Mouse (Mus musculus) midbrain, postnatal 0 days (tissue): ENCODE measurements around the gene Adam19. TPM values are rescaled to one million over a fixed set of nuclear protein-coding genes. Genes with fewer than 3 reads are reported as not detected.
A peak's percentile ranks its signal among the peaks of the same experiment; 100 is the strongest.

Source experiments
- ATAC-seq: fragments of 200-750 bp; cut with Nextera tagmentation; 2 replicates; pipeline ENCODE4 v1.8.0; 2017; ENCODE audit warnings: moderate number of reproducible peaks, mild to moderate bottlenecking, moderate TSS enrichment, moderate library complexity; ENCODE audit not compliant: low FRiP score
- DNase-seq: peaks from one replicate; pipeline ENCODE4 v3.0.0-alpha.2; 2015; ENCODE audit warnings: low spot score
- H3K27ac ChIP-seq: fragments of 300-500 bp; sonication (generic); 2 replicates; pipeline ENCODE4 v1.5.1; 2014; ENCODE audit warnings: low read depth, mild to moderate bottlenecking, low read length, mixed read lengths
- H3K27me3 ChIP-seq: fragments of 300-500 bp; sonication (generic); 2 replicates; pipeline ENCODE4 v1.6.1; 2014; ENCODE audit warnings: low read length, control low read depth, mixed read lengths; ENCODE audit not compliant: insufficient read depth
- H3K36me3 ChIP-seq: fragments of 300-500 bp; sonication (generic); 2 replicates; pipeline ENCODE4 v1.6.1; 2014; ENCODE audit warnings: low read length, control low read depth, mixed read lengths; ENCODE audit not compliant: insufficient read depth
- H3K4me1 ChIP-seq: fragments of 300-500 bp; sonication (generic); 2 replicates; pipeline ENCODE4 v1.6.1; 2014; ENCODE audit warnings: mild to moderate bottlenecking, control low read depth, antibody characterized with exemption, low read length, mixed read lengths; ENCODE audit not compliant: insufficient read depth
- H3K4me2 ChIP-seq: fragments of 300-500 bp; sonication (generic); 2 replicates; pipeline ENCODE4 v1.6.1; 2014; ENCODE audit warnings: low read depth, mild to moderate bottlenecking, low read length, mixed read lengths; ENCODE audit not compliant: poor library complexity, severe bottlenecking
- H3K4me3 ChIP-seq: fragments of 300-500 bp; sonication (generic); 2 replicates; pipeline ENCODE4 v1.5.1; 2014; ENCODE audit warnings: low read depth, mild to moderate bottlenecking, low read length, moderate library complexity
- H3K9ac ChIP-seq: fragments of 300-500 bp; sonication (generic); replicated peaks from 2 replicates; pipeline ENCODE4 v1.6.1; 2014; ENCODE audit warnings: mild to moderate bottlenecking, low read length, moderate library complexity, mixed read lengths; ENCODE audit not compliant: poor library complexity, severe bottlenecking
- H3K9me3 ChIP-seq: fragments of 300-500 bp; sonication (generic); 2 replicates; pipeline ENCODE4 v1.6.1; 2016; ENCODE audit warnings: low read length, control low read depth
- CTCF ChIP-seq: IDR thresholded peaks from 2 replicates; pipeline ENCODE4 v1.5.1; 2016; ENCODE audit warnings: antibody characterized with exemption, mild to moderate bottlenecking
- WGBS: fragments of 180-500 bp; shearing (Covaris S2); extraction: QIAGEN DNeasy Blood & Tissue Kit; methylation state at CpG from one replicate; pipeline ENCODE4 v1.1.7; 2014; 5-methylcytosine and 5-hydroxymethylcytosine counted together
- polyA plus RNA-seq: library from polyadenylated mRNA; unstranded; fragments of >200 nt; fragmentation: Nextera tagmentation; extraction: Ambion mirVana; gene quantifications from 2 replicates; pipeline ENCODE4 v1.2.1, GENCODE M21; 2015
- total RNA-seq: library from RNA; depleted of rRNA; stranded (reverse); fragments of >200 nt; gene quantifications from 2 replicates; pipeline ENCODE4 v1.2.3, GENCODE M21; 2014

The Adam19 gene
- total and polyA plus RNA-seq, 2 experiments from 2014 or later: 6.1 to 16.9 TPM

DNA sequence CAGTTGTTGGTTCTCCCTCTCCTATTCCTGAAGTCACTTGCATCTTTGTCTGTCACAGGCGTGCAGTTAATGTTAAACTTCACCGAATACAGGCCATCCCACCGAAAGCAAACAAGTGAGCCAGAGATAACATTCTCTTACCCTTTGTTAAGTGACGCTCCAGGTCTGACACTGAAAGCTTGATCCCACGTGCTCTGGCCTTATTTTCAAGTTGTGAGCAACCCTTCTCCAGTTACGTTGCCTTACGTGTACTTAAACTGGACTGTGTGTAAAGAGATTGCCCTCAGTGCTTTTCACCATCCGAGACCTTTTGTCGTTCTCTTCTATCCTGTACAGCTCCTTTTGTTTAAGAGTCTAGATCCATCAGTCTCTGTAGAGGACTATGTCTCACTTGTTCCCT lies 2.2 kb downstream of the Adam19 start:
- H3K9me3 ChIP-seq: no peaks in the 10 kb centered on the region
- TF ChIP-seq CTCF: no peak
- H3K27ac ChIP-seq: no peak overlapping the region
- peak overlapping the region; percentile 57 for H3K4me2 ChIP-seq
- WGBS: 52% methylated on average over 9 of the region's 9 CpGs
- H3K4me3 ChIP-seq: peak overlapping the region; percentile 63; the same call in 1 of the 2 replicates
- 0 out of 2 replicates have a peak, but pooled peaks cover 3% of the 10 kb centered on the region for H3K36me3 ChIP-seq
- no peak overlapping the region for H3K9ac ChIP-seq
- no peaks in the 10 kb centered on the region; the same call in 1 of the 2 replicates for H3K27me3 ChIP-seq
- DNase-seq (no peak), ATAC-seq (no peak)
- no peaks in the 10 kb centered on the region for H3K4me1 ChIP-seq

DNA sequence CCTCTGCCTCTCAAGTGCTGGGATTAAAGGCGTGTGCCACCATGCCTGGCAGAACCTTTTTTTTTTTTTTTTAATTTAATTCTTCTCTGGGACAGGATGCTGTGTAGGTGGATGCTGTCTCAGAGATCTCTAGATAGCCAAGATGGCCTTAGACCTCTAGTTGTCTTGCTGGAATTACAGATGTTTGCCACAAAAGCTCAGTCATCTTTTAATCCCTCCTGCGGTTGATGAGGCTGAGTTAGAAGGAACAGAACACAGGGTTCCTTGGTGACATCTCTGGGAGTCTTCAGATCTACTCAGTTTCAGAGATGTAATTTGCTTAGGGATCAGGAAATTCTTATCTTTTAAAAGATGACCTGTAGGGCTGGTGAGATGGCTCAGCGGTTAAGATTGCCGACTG lies 3.1 kb downstream of the Adam19 start:
- Histone ChIP-seq H3K27me3 (no peaks in the 10 kb centered on the region; the same call in 1 of the 2 replicates), H3K9ac (no peak overlapping the region), H3K9me3 (no peaks in the 10 kb centered on the region), H3K4me3 (no peak overlapping the region), H3K27ac (no peak overlapping the region), H3K36me3 (0 out of 2 replicates have a peak, but pooled peaks cover 3% of the 10 kb centered on the region), H3K4me2 (no peak overlapping the region), H3K4me1 (no peaks in the 10 kb centered on the region)
- ATAC-seq (no peak), DNase-seq (no peak)
- WGBS: over 99% methylated on average over 4 of the region's 4 CpGs
- TF ChIP-seq CTCF: no peak

DNA sequence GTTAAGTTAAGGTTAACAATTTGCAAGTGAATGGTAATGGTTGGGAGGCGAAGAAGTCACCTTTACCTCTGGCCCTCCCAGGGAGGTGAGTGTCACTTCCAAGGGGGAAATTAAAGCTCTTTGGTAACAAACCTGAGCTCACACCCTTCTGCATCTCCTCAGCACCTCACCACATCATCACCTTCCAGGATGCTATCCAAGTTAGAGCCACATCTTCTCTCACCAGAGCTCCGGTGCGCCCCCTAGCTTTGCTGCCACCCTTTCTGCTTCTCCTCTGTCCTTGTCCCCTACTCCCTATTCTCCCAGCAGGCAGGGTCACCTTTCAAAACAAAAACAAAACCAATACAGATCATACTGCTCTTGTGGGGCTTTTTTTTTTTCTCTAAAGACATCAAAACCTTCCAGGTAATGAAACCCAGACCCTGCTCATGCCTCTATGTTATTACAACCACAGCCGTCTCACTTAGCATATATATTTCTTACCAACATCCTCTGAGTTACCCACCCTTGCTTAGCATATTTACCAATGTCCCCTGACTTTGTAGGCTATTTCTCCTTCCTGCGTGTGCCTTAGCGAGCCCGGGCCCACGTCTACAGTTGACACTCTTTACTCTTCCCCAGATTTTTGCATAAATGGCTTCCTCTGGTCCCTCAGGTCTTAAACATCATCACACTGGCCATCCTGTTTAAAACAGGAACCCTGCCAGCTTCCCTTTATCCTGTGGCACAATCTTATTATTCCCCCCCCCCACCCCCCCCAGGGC lies 4.3 kb downstream of the Adam19 start:
- Histone ChIP-seq H3K4me3 (no peak overlapping the region), H3K27ac (no peak overlapping the region), H3K9me3 (no peaks in the 10 kb centered on the region), H3K36me3 (0 out of 2 replicates have a peak, but pooled peaks cover 3% of the 10 kb centered on the region), H3K4me2 (no peak overlapping the region), H3K9ac (no peak overlapping the region), H3K27me3 (no peaks in the 10 kb centered on the region; the same call in 1 of the 2 replicates), H3K4me1 (no peaks in the 10 kb centered on the region; the same call in 1 of the 2 replicates)
- WGBS: 84% methylated on average over 8 of the region's 8 CpGs
- DNase-seq (no peak), ATAC-seq (no peak)
- peak; percentile 20; the same call in 1 of the 2 replicates for TF ChIP-seq CTCF

DNA sequence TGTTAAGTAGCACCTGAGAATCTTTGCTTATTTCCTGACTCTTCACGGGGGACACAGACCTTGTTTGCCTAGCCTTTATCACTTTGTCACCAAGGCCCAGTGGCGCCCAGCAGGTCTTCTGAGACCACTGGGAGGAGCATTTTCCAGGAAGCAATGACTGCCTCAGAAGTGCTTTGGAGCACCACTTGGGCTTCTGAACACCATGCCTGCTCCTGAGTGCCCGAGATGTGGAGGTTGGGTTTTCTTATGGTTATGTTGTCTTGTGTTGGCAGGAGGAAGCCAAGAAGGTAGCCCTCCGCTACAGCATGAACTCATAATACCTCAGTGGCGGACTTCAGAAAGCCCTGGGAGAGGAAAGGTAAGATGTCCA lies 4.8 kb downstream of the Adam19 start:
- Histone ChIP-seq H3K9ac (no peak overlapping the region), H3K36me3 (0 out of 2 replicates have a peak, but pooled peaks cover 3% of the 10 kb centered on the region), H3K9me3 (no peaks in the 10 kb centered on the region), H3K4me3 (no peak overlapping the region), H3K4me2 (no peak overlapping the region), H3K27me3 (no peaks in the 10 kb centered on the region; the same call in 1 of the 2 replicates), H3K4me1 (no peaks in the 10 kb centered on the region; the same call in 1 of the 2 replicates), H3K27ac (no peak overlapping the region)
- 82% methylated on average over 5 of the region's 5 CpGs for WGBS
- ATAC-seq: no peak
- no peak for TF ChIP-seq CTCF
- no peak for DNase-seq

DNA sequence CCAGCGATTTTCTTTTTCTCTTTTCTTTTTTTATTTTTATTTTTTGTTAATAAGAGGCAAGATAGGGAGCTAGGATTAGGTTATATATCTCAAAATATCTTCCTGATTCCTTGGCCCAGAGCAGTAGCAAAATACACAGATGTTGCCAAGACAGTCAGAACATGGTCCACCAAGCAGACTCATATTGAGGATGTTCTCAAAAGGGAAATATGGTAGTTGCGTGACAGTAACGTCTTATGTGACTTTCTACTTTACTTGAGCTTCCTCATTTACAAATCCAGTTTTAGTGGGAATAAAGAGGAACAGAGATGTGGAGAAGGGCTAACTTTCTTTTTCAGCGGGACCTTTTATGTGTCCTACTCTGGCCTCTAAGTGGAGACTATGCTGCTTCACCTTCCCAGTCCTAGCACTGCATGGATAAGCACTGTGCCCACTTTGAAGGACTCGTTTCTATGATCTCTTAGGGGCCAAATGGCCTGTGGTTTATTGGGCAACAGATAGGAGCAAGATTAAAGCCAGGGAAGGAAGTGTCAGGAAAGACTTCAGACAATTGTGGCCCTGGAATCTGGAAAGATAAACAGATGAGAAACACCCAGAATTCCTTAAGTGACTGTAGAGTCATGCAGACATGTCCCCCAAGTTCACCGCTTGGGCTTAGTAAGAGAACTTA lies 6.1 kb downstream of the Adam19 start:
- no peak for TF ChIP-seq CTCF
- H3K27ac ChIP-seq: no peak overlapping the region
- 0 out of 2 replicates have a peak, but pooled peaks cover 3% of the 10 kb centered on the region for H3K36me3 ChIP-seq
- no peaks in the 10 kb centered on the region; the same call in 1 of the 2 replicates for H3K27me3 ChIP-seq
- no peaks in the 10 kb centered on the region; the same call in 1 of the 2 replicates for H3K4me1 ChIP-seq
- DNase-seq: no peak
- 87% methylated on average over 6 of the region's 6 CpGs for WGBS
- H3K9me3 ChIP-seq: no peaks in the 10 kb centered on the region
- ATAC-seq: no peak
- no peak overlapping the region for H3K4me3 ChIP-seq
- H3K9ac ChIP-seq: no peak overlapping the region
- no peak overlapping the region for H3K4me2 ChIP-seq

DNA sequence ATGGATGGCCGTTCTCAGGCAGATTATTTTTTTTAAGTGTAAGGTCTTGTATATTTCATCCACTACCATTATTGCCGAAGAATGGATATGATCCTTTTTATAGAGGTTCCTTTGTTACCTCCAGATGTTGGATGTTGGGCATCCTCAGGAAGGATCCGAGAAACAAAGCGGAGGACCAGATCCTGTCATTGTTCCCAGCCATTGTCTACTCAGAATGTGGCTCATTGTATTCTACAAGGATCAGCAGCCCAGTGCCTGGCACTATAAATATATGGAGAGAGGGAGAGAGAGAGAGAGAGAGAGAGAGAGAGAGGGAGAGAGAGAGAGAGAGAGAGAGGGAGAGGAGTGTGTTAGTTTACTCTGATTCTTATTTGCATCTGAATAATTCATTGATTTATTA lies 6.8 kb downstream of the Adam19 start:
- no peak for DNase-seq
- H3K9me3 ChIP-seq: no peaks in the 10 kb centered on the region
- 0 out of 2 replicates have a peak, but pooled peaks cover 3% of the 10 kb centered on the region for H3K36me3 ChIP-seq
- no peak overlapping the region for H3K4me3 ChIP-seq
- no peak overlapping the region for H3K9ac ChIP-seq
- no peak overlapping the region for H3K4me2 ChIP-seq
- H3K27ac ChIP-seq: no peak overlapping the region
- WGBS: 49% methylated on average over 4 of the region's 4 CpGs
- H3K27me3 ChIP-seq: no peaks in the 10 kb centered on the region; the same call in 1 of the 2 replicates
- H3K4me1 ChIP-seq: no peaks in the 10 kb centered on the region; the same call in 1 of the 2 replicates
- no peak for TF ChIP-seq CTCF
- ATAC-seq: no peak
